26 mouse cellular contexts compared by ENCODE assay signal in genomic region chr1:185334136-185334535, GRCm38 (mm10). TPM values are rescaled to one million over a fixed set of nuclear protein-coding genes. Genes with fewer than 3 reads are reported as not detected.
DNase-seq lines count a peak whose midpoint lies in the region; ATAC-seq and TF ChIP-seq lines count a peak whose summit lies in the region.
"Had no signal": no experiment of that assay in that cellular context is flagged by ENCODE, and none has a peak within 500 bp of the region (broad histone marks: within the 10 kb centered on the region; RNA-seq: fewer than 3 reads in every experiment).

No protein-coding gene starts in this region.

- peak; percentile 26 for DNase-seq in cerebellum, adult 9-10 months
- DNase-seq in cerebellum, adult 11 months, result no peak
- peak; percentile 52 for DNase-seq in gastrocnemius, adult 2 months
- DNase-seq in gastrocnemius, postnatal 25 days, result no peak
- DNase-seq in kidney, postnatal 25 days, result no peak
- DNase-seq in retina, postnatal 1 day, result no peak
- DNase-seq: adrenal gland, postnatal 10 days; cerebellum, adult 9-11 months; heart, postnatal 36 days; kidney, postnatal 4 days; liver, postnatal 0 days; lung, postnatal 36 days; thymus, adult 18-20 months; thymus, postnatal 25 days had no signal

- intact Hi-C loops in gastrocnemius, adult 2 months (cut with DNase I), result no loop called here

- peaks cover 25% of the 10 kb centered on the region for H3K4me1 ChIP-seq in kidney, embryonic 15.5 days
- H3K4me1 ChIP-seq in intestine, embryonic 16.5 days (ENCODE audit: control insufficient read depth, insufficient read depth, low read length), result peaks cover 5% of the 10 kb centered on the region; the same call in 1 of the 2 replicates

- H3K9ac ChIP-seq in kidney, embryonic 15.5 days, result no peak overlapping the region
- peak overlapping the region; percentile 49; the same call in 1 of the 2 replicates for H3K9ac ChIP-seq in intestine, embryonic 16.5 days (ENCODE audit: low read depth, low read length)
- H3K9ac ChIP-seq: embryonic facial prominence, embryonic 15.5 days; forebrain, embryonic 12.5 days; hindbrain, embryonic 14.5 days; liver, embryonic 12.5 days; liver, postnatal 0 days; midbrain, embryonic 12.5 days; neural tube, embryonic 15.5 days had no signal

- H3K27me3 ChIP-seq in kidney, embryonic 15.5 days, result no peaks in the 10 kb centered on the region
- no peaks in the 10 kb centered on the region for H3K27me3 ChIP-seq in intestine, embryonic 16.5 days (replicated peaks; ENCODE audit: control insufficient read depth, insufficient read depth, low read length)
- H3K27me3 ChIP-seq: embryonic facial prominence, embryonic 15.5 days; forebrain, embryonic 12.5 days; liver, embryonic 12.5 days; midbrain, embryonic 12.5 days; neural tube, embryonic 15.5 days; Patski had no signal

- H3K27ac ChIP-seq in gastrocnemius, adult 2 months, result peak overlapping the region; percentile 78
- H3K27ac ChIP-seq in kidney, embryonic 15.5 days, result no peak overlapping the region
- peak overlapping the region; percentile 74 for H3K27ac ChIP-seq in intestine, embryonic 16.5 days (ENCODE audit: low read length)
- H3K27ac ChIP-seq: embryonic facial prominence, embryonic 10.5 days; embryonic facial prominence, embryonic 15.5 days; forebrain, embryonic 12.5 days; hindbrain, embryonic 14.5 days; liver, embryonic 12.5 days; midbrain, embryonic 12.5 days; neural tube, embryonic 15.5 days; stomach, postnatal 0 days had no signal

- H3K9me3 ChIP-seq in kidney, embryonic 15.5 days (replicated peaks), result no peaks in the 10 kb centered on the region
- H3K9me3 ChIP-seq in intestine, embryonic 16.5 days (ENCODE audit: control insufficient read depth, low read length), result no peaks in the 10 kb centered on the region
- H3K9me3 ChIP-seq: embryonic facial prominence, embryonic 10.5 days; embryonic facial prominence, embryonic 15.5 days; forebrain, embryonic 12.5 days; liver, embryonic 12.5 days; midbrain, embryonic 12.5 days; neural tube, embryonic 15.5 days had no signal

- WGBS in kidney, embryonic 15.5 days, result 91% methylated on average over 4 of the region's 4 CpGs
- 79% methylated on average over 4 of the region's 4 CpGs for WGBS in intestine, embryonic 16.5 days

- 0 out of 2 replicates have a peak overlapping the region, but pooled peaks have one; percentile 81 for H3K4me2 ChIP-seq in kidney, embryonic 15.5 days
- no peak overlapping the region for H3K4me2 ChIP-seq in intestine, embryonic 16.5 days (ENCODE audit: low read depth, low read length)
- H3K4me2 ChIP-seq: embryonic facial prominence, embryonic 15.5 days; heart, embryonic 11.5 days; hindbrain, embryonic 14.5 days; liver, embryonic 12.5 days; midbrain, embryonic 12.5 days; neural tube, embryonic 15.5 days had no signal

- H3K4me3 ChIP-seq in gastrocnemius, adult 2 months, result peak overlapping the region; percentile 72
- H3K4me3 ChIP-seq in kidney, embryonic 15.5 days (replicated peaks), result 0 out of 2 replicates have a peak overlapping the region, but pooled peaks have one; percentile 2
- H3K4me3 ChIP-seq in intestine, embryonic 16.5 days (ENCODE audit: low read length), result peak overlapping the region; percentile 17
- H3K4me3 ChIP-seq: embryonic facial prominence, embryonic 15.5 days; forebrain, embryonic 12.5 days; liver, embryonic 12.5 days; midbrain, embryonic 12.5 days; neural tube, embryonic 15.5 days had no signal

- no peak for ATAC-seq in kidney, embryonic 15.5 days (replicated peaks; ENCODE audit: low FRiP score)
- ATAC-seq in intestine, embryonic 16.5 days, result no peak
- ATAC-seq: liver, embryonic 12.5 days; liver, postnatal 0 days; Patski had no signal

- H3K36me3 ChIP-seq in kidney, embryonic 15.5 days, result peaks cover 12% of the 10 kb centered on the region
- H3K36me3 ChIP-seq in intestine, embryonic 16.5 days (ENCODE audit: control insufficient read depth, insufficient read depth, low read length), result 0 out of 2 replicates have a peak, but pooled peaks cover 2% of the 10 kb centered on the region
- H3K36me3 ChIP-seq: midbrain, embryonic 12.5 days had no signal

- TF ChIP-seq CTCF in gastrocnemius, adult 2 months (IDR thresholded peaks at IDR 0.05), result no peak

RNA-seq across cellular contexts. Expression of gene Bpnt1, which starts 2.2 kb away (rescaled TPM):
- 10 to 100 TPM; 14.7 to 23.0 TPM for total RNA-seq in gastrocnemius, adult 2 months (2021)
- 10 to 100 TPM; 17.8 to 18.1 TPM for total RNA-seq in gastrocnemius, postnatal 25 days (2021)
- 53.2 and 54.3 TPM in 2 replicates for polyA plus RNA-seq in kidney, embryonic 15.5 days (2015; fragmentation: Nextera tagmentation; extraction: Ambion mirVana)
- polyA plus RNA-seq in intestine, embryonic 16.5 days (2015; fragmentation: Nextera tagmentation; extraction: Ambion mirVana), result 345 and 365 TPM in 2 replicates

RNA-seq across cellular contexts. Expression of gene Iars2, which starts 4.9 kb away (rescaled TPM):
- total RNA-seq in gastrocnemius, adult 2 months (2021), result 10 to 100 TPM; 35.2 to 43.2 TPM
- total RNA-seq in gastrocnemius, postnatal 25 days (2021), result 10 to 100 TPM; 33.4 to 38.5 TPM
- 30.4 and 32.7 TPM in 2 replicates for polyA plus RNA-seq in kidney, embryonic 15.5 days (2015; fragmentation: Nextera tagmentation; extraction: Ambion mirVana)
- polyA plus RNA-seq in intestine, embryonic 16.5 days (2015; fragmentation: Nextera tagmentation; extraction: Ambion mirVana), result 86.6 and 109 TPM in 2 replicates

RNA-seq across cellular contexts. Expression of gene Eprs, which starts 28.7 kb away (rescaled TPM):
- 100 to 1,000 TPM; 134 to 157 TPM for total RNA-seq in gastrocnemius, adult 2 months (2021)
- total RNA-seq in gastrocnemius, postnatal 25 days (2021), result 100 to 1,000 TPM; 147 to 149 TPM
- 142 and 160 TPM in 2 replicates for polyA plus RNA-seq in kidney, embryonic 15.5 days (2015; fragmentation: Nextera tagmentation; extraction: Ambion mirVana)
- polyA plus RNA-seq in intestine, embryonic 16.5 days (2015; fragmentation: Nextera tagmentation; extraction: Ambion mirVana), result 118 and 132 TPM in 2 replicates

Comparison
In these comparisons a context has a peak if more than half of its experiments do, and no peak if none do; other contexts are left out.
1. DNase-seq: peak in cerebellum, adult 9-10 months (single experiment) and gastrocnemius, adult 2 months (single experiment); none in cerebellum, adult 11 months (single experiment), gastrocnemius, postnatal 25 days (single experiment), kidney, postnatal 25 days (0 of 2) and retina, postnatal 1 day (single experiment).
2. H3K4me3 ChIP-seq: peak in every context shown above with its lines; median percentile 72 in gastrocnemius, adult 2 months; 17 in intestine, embryonic 16.5 days; 2 in kidney, embryonic 15.5 days.